Mouse (Mus musculus): ENCODE data around the gene A730046J19Rik. TPM values are rescaled to one million over a fixed set of nuclear protein-coding genes. Genes with fewer than 3 reads are reported as not detected.

Gene A730046J19Rik
- polyA plus RNA-seq (2017; shearing (Covaris generic)) = not detected

GRCm38 (mm10) chrX:144153523-144153922 is at the start of gene A730046J19Rik:
Gene A730046J19Rik, plus strand, starts transcription at chrX:144153695.

Other genes starting within 250 kb of the A730046J19Rik start
- not detected for gene Dcx, start 220.4 kb upstream of the A730046J19Rik start, polyA plus RNA-seq (2017; shearing (Covaris generic))
- gene Alg13, start 164.1 kb downstream of the A730046J19Rik start, polyA plus RNA-seq (2017; shearing (Covaris generic)) = 7.1 TPM

All from effector memory CD4-positive, alpha-beta T cell, adult 7 months (primary cell).